Mouse (Mus musculus): ENCODE results near the gene C2cd4c. TPM values are rescaled to one million over a fixed set of nuclear protein-coding genes. Genes with fewer than 3 reads are reported as not detected.

Gene C2cd4c
- total and polyA plus RNA-seq, 3 experiments = 0.01 TPM; not detected in 2

DNA sequence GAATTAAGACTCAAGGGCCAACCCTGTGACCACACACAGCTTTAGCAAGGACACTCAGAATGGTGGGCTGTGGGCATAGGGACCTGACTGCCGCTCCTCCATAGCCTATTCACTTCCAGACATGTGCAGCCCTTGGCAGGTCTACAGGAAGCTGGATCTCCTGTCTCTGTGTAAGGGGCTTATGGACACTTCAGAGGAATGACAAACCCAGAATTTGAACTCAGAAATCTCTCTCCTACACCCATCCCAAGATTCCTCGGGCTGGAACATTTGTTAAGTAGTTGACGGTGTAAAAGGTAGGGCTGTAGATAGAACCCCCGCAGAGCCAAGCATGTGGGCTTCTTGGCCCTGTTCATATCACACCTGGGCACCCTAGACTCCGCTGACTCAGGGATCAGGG lies 2.6 kb upstream of the C2cd4c start:
- Histone ChIP-seq H3K4me3 (ENCODE audit: control insufficient read depth in 1 of 2, insufficient read depth in 1 of 2, low read depth in 2 of 2, low read length in 2 of 2) (no peak overlapping the region), H3K27me3 (ENCODE audit: control insufficient read depth in 1 of 2, insufficient read depth in 2 of 2, low read length in 2 of 2) (no peaks in the 10 kb centered on the region), H3K79me2 (ENCODE audit: control insufficient read depth, insufficient read depth, low read length, poor library complexity) (no peaks in the 10 kb centered on the region), H3K4me1 (ENCODE audit: control insufficient read depth in 1 of 2, insufficient read depth in 2 of 2, low read length in 2 of 2) (no peaks in the 10 kb centered on the region), H3K9ac (ENCODE audit: control insufficient read depth, low read depth, low read length, poor library complexity, severe bottlenecking) (no peak overlapping the region), H3K9me3 (replicated peaks; ENCODE audit: insufficient read depth, low read length) (no peaks in the 10 kb centered on the region), H3K36me3 (ENCODE audit: control insufficient read depth in 1 of 2, insufficient read depth in 2 of 2, low read length in 2 of 2) (no peaks in the 10 kb centered on the region), H3K27ac (ENCODE audit: control insufficient read depth, low read depth, low read length) (no peak overlapping the region)
- DNase-seq (ENCODE audit: low read depth, low spot score) = no peak
- TF ChIP-seq MEF2A (IDR thresholded peaks at IDR 0.05; ENCODE audit: extremely low read depth, insufficient replicate concordance, low read depth, low read length, poor library complexity, severe bottlenecking) (no peak), MXI1 (IDR thresholded peaks at IDR 0.05; ENCODE audit: low read depth, low read length) (no peak), ELF1 (IDR thresholded peaks at IDR 0.05; ENCODE audit: low read depth, low read length) (no peak), MAZ (IDR thresholded peaks at IDR 0.05; ENCODE audit: low read depth, low read length) (no peak), CHD2 (IDR thresholded peaks at IDR 0.05; ENCODE audit: low read length) (no peak)

GRCm38 (mm10) chr10:79615860-79616259 lies 2.0 kb upstream of the C2cd4c start:
- no peaks in the 10 kb centered on the region for H3K4me1 ChIP-seq (ENCODE audit: control insufficient read depth in 1 of 2, insufficient read depth in 2 of 2, low read length in 2 of 2)

GRCm38 (mm10) chr10:79614305-79614643 lies 449 bp upstream of the C2cd4c start:
- Histone ChIP-seq H3K4me3 (ENCODE audit: control insufficient read depth in 1 of 2, insufficient read depth in 1 of 2, low read depth in 2 of 2, low read length in 2 of 2) (no peak overlapping the region), H3K9me3 (replicated peaks; ENCODE audit: insufficient read depth, low read length) (no peaks in the 10 kb centered on the region), H3K9ac (ENCODE audit: control insufficient read depth, low read depth, low read length, poor library complexity, severe bottlenecking) (no peak overlapping the region), H3K4me1 (ENCODE audit: control insufficient read depth in 1 of 2, insufficient read depth in 2 of 2, low read length in 2 of 2) (no peaks in the 10 kb centered on the region), H3K36me3 (ENCODE audit: control insufficient read depth in 1 of 2, insufficient read depth in 2 of 2, low read length in 2 of 2) (no peaks in the 10 kb centered on the region), H3K79me2 (ENCODE audit: control insufficient read depth, insufficient read depth, low read length, poor library complexity) (no peaks in the 10 kb centered on the region), H3K27ac (ENCODE audit: control insufficient read depth, low read depth, low read length) (no peak overlapping the region), H3K27me3 (ENCODE audit: control insufficient read depth in 1 of 2, insufficient read depth in 2 of 2, low read length in 2 of 2) (no peaks in the 10 kb centered on the region)
- no peak for DNase-seq (ENCODE audit: low read depth, low spot score)
- TF ChIP-seq USF2 (IDR thresholded peaks at IDR 0.05; ENCODE audit: borderline replicate concordance in 1 of 2, insufficient read depth in 1 of 2, low read depth in 1 of 2, low read length in 2 of 2) (no peak), TAL1 (IDR thresholded peaks at IDR 0.05; ENCODE audit: low read length) (no peak), TBP (IDR thresholded peaks at IDR 0.05; ENCODE audit: low read depth, low read length) (no peak), ZMIZ1 (IDR thresholded peaks at IDR 0.05; ENCODE audit: low read depth, low read length) (no peak), SIN3A (IDR thresholded peaks at IDR 0.05; ENCODE audit: low read length) (no peak), CHD1 (IDR thresholded peaks at IDR 0.05; ENCODE audit: low read depth, low read length) (no peak), POLR2AphosphoS5 (IDR thresholded peaks at IDR 0.05; ENCODE audit: borderline replicate concordance, low read depth, low read length) (no peak), JUND (IDR thresholded peaks at IDR 0.05; ENCODE audit: low read depth, low read length) (no peak), EP300 (IDR thresholded peaks at IDR 0.05; ENCODE audit: low read depth in 1 of 2, low read length in 2 of 2) (no peak), KAT2A (conservative IDR thresholded peaks at IDR 0.05; ENCODE audit: low read depth, low read length) (no peak), UBTF (IDR thresholded peaks at IDR 0.05; ENCODE audit: borderline replicate concordance, insufficient read depth, low read depth, low read length) (no peak), HCFC1 (IDR thresholded peaks at IDR 0.05; ENCODE audit: low read depth, low read length) (no peak), E2F4 (IDR thresholded peaks at IDR 0.05; ENCODE audit: borderline replicate concordance, low read depth, low read length) (no peak), NRF1 (IDR thresholded peaks at IDR 0.05; ENCODE audit: insufficient read depth, low read depth, low read length, poor library complexity, severe bottlenecking) (no peak), ZC3H11A (IDR thresholded peaks at IDR 0.05; ENCODE audit: low read depth, low read length) (no peak)

More at GRCm38 (mm10) chr10:79615860-79616259, 2.0 kb upstream of the C2cd4c start:
- H3K79me2 ChIP-seq (ENCODE audit: control insufficient read depth, insufficient read depth, low read length, poor library complexity) = no peaks in the 10 kb centered on the region
- H3K4me3 ChIP-seq (ENCODE audit: control insufficient read depth in 1 of 2, insufficient read depth in 1 of 2, low read depth in 2 of 2, low read length in 2 of 2) = no peak overlapping the region
- H3K27ac ChIP-seq (ENCODE audit: control insufficient read depth, low read depth, low read length) = no peak overlapping the region
- no peaks in the 10 kb centered on the region for H3K36me3 ChIP-seq (ENCODE audit: control insufficient read depth in 1 of 2, insufficient read depth in 2 of 2, low read length in 2 of 2)
- H3K9me3 ChIP-seq (replicated peaks; ENCODE audit: insufficient read depth, low read length) = no peaks in the 10 kb centered on the region
- H3K27me3 ChIP-seq (ENCODE audit: control insufficient read depth in 1 of 2, insufficient read depth in 2 of 2, low read length in 2 of 2) = no peaks in the 10 kb centered on the region
- TF ChIP-seq TBP (IDR thresholded peaks at IDR 0.05; ENCODE audit: low read depth, low read length) (no peak), POLR2AphosphoS2 (IDR thresholded peaks at IDR 0.05; ENCODE audit: low read length) (no peak), ZKSCAN1 (IDR thresholded peaks at IDR 0.05; ENCODE audit: low read depth, low read length) (no peak), MYC (IDR thresholded peaks at IDR 0.05; ENCODE audit: low read depth, low read length) (no peak), UBTF (IDR thresholded peaks at IDR 0.05; ENCODE audit: borderline replicate concordance, insufficient read depth, low read depth, low read length) (no peak), SMC3 (IDR thresholded peaks at IDR 0.05; ENCODE audit: low read depth, low read length) (no peak), ETS1 (IDR thresholded peaks at IDR 0.05; ENCODE audit: low read depth, low read length) (no peak), MYB (IDR thresholded peaks at IDR 0.05; ENCODE audit: low read depth, low read length) (no peak), KAT2A (conservative IDR thresholded peaks at IDR 0.05; ENCODE audit: low read depth, low read length) (no peak), MEF2A (IDR thresholded peaks at IDR 0.05; ENCODE audit: extremely low read depth, insufficient replicate concordance, low read depth, low read length, poor library complexity, severe bottlenecking) (no peak), USF2 (IDR thresholded peaks at IDR 0.05; ENCODE audit: borderline replicate concordance in 1 of 2, insufficient read depth in 1 of 2, low read depth in 1 of 2, low read length in 2 of 2) (no peak), TAL1 (IDR thresholded peaks at IDR 0.05; ENCODE audit: low read length) (no peak), MAX (IDR thresholded peaks at IDR 0.05; ENCODE audit: low read length) (no peak), EP300 (IDR thresholded peaks at IDR 0.05; ENCODE audit: low read depth in 1 of 2, low read length in 2 of 2) (no peak), JUND (IDR thresholded peaks at IDR 0.05; ENCODE audit: low read depth, low read length) (no peak), BHLHE40 (IDR thresholded peaks at IDR 0.05; ENCODE audit: borderline replicate concordance, low read depth, low read length) (no peak), USF1 (IDR thresholded peaks at IDR 0.05; ENCODE audit: low read depth, low read length) (no peak), HCFC1 (IDR thresholded peaks at IDR 0.05; ENCODE audit: low read depth, low read length) (no peak)
- H3K9ac ChIP-seq (ENCODE audit: control insufficient read depth, low read depth, low read length, poor library complexity, severe bottlenecking) = no peak overlapping the region
- DNase-seq (ENCODE audit: low read depth, low spot score) = no peak
